ENCODE assay signal across 17 mouse cellular contexts in genomic region chr3:37804261-37804660, GRCm38 (mm10).
DNase-seq lines count a peak whose midpoint lies in the region; ATAC-seq lines count a peak whose summit lies in the region.
"Had no signal": no experiment of that assay in that cellular context is flagged by ENCODE, and none has a peak within 500 bp of the region (broad histone marks: within the 10 kb centered on the region; RNA-seq: fewer than 3 reads in every experiment).

No protein-coding gene starts in this region.

- no peak overlapping the region for H3K4me2 ChIP-seq in kidney, embryonic 15.5 days
- no peak overlapping the region for H3K4me2 ChIP-seq in embryonic facial prominence, embryonic 15.5 days (replicated peaks)
- H3K4me2 ChIP-seq in liver, embryonic 11.5 days: no peak overlapping the region
- H3K4me2 ChIP-seq: embryonic facial prominence, embryonic 12.5 days; stomach, embryonic 15.5 days had no signal

- H3K4me3 ChIP-seq in kidney, embryonic 15.5 days (replicated peaks): no peak overlapping the region
- no peak overlapping the region for H3K4me3 ChIP-seq in embryonic facial prominence, embryonic 15.5 days (replicated peaks)
- H3K4me3 ChIP-seq in liver, embryonic 11.5 days (ENCODE audit: low read depth, low read length): no peak overlapping the region
- H3K4me3 ChIP-seq: embryonic facial prominence, embryonic 12.5 days; stomach, embryonic 15.5 days had no signal

- no peaks in the 10 kb centered on the region; the same call in 1 of the 2 replicates for H3K9me3 ChIP-seq in kidney, embryonic 15.5 days (replicated peaks)
- no peaks in the 10 kb centered on the region for H3K9me3 ChIP-seq in embryonic facial prominence, embryonic 15.5 days (replicated peaks)
- H3K9me3 ChIP-seq in liver, embryonic 11.5 days (ENCODE audit: control insufficient read depth, low read length): peaks cover under 1% of the 10 kb centered on the region; the same call in 1 of the 2 replicates
- H3K9me3 ChIP-seq: embryonic facial prominence, embryonic 12.5 days; stomach, embryonic 15.5 days had no signal

- no peak overlapping the region for H3K9ac ChIP-seq in kidney, embryonic 15.5 days
- no peak overlapping the region for H3K9ac ChIP-seq in embryonic facial prominence, embryonic 15.5 days
- H3K9ac ChIP-seq in liver, embryonic 11.5 days (ENCODE audit: low read depth, low read length): no peak overlapping the region
- H3K9ac ChIP-seq: embryonic facial prominence, embryonic 12.5 days; stomach, embryonic 15.5 days had no signal

- no peaks in the 10 kb centered on the region for H3K27me3 ChIP-seq in kidney, embryonic 15.5 days
- no peaks in the 10 kb centered on the region for H3K27me3 ChIP-seq in embryonic facial prominence, embryonic 15.5 days
- no peaks in the 10 kb centered on the region for H3K27me3 ChIP-seq in liver, embryonic 11.5 days (replicated peaks; ENCODE audit: control insufficient read depth, insufficient read depth, low read length)
- H3K27me3 ChIP-seq: embryonic facial prominence, embryonic 12.5 days; stomach, embryonic 15.5 days had no signal

- DNase-seq in kidney, postnatal 14 days: peak; percentile 23
- DNase-seq in B cell, adult 2 months: peak; percentile 7 to 11
- peak; percentile 68 for DNase-seq in thymus, postnatal 0 days (ENCODE audit: low spot score)
- DNase-seq in liver, embryonic 11.5 days (ENCODE audit: low spot score): no peak
- no peak for DNase-seq in cerebellum, adult 11-12 months
- no peak for DNase-seq in cerebellum, postnatal 36 days
- DNase-seq: adrenal gland, adult 2 months; cerebellum, postnatal 14 days; heart, postnatal 14 days; left cerebral cortex, postnatal 4 days; lung, adult 2 months had no signal

- H3K27ac ChIP-seq in kidney, embryonic 15.5 days: no peak overlapping the region
- 0 out of 2 replicates have a peak overlapping the region, but pooled peaks have one; percentile 2 for H3K27ac ChIP-seq in embryonic facial prominence, embryonic 15.5 days (replicated peaks)
- no peak overlapping the region for H3K27ac ChIP-seq in liver, embryonic 11.5 days (ENCODE audit: low read depth, low read length)
- H3K27ac ChIP-seq: embryonic facial prominence, embryonic 12.5 days; hindbrain, postnatal 0 days; kidney, postnatal 0 days; stomach, embryonic 15.5 days had no signal

- 39% methylated on average over 5 of the region's 5 CpGs for WGBS in kidney, embryonic 15.5 days
- WGBS in embryonic facial prominence, embryonic 15.5 days: 37% methylated on average over 5 of the region's 5 CpGs
- 61% methylated on average over 5 of the region's 5 CpGs for WGBS in liver, embryonic 11.5 days

- no peak for ATAC-seq in kidney, embryonic 15.5 days (replicated peaks; ENCODE audit: low FRiP score)
- ATAC-seq in embryonic facial prominence, embryonic 15.5 days (ENCODE audit: insufficient number of reproducible peaks, low FRiP score, low TSS enrichment, low read depth): no peak
- ATAC-seq in liver, embryonic 11.5 days (replicated peaks; ENCODE audit: low FRiP score): no peak
- ATAC-seq: hindbrain, postnatal 0 days had no signal

- peaks cover 16% of the 10 kb centered on the region for H3K4me1 ChIP-seq in kidney, embryonic 15.5 days
- peaks cover 26% of the 10 kb centered on the region for H3K4me1 ChIP-seq in embryonic facial prominence, embryonic 15.5 days
- H3K4me1 ChIP-seq in liver, embryonic 11.5 days (replicated peaks; ENCODE audit: control insufficient read depth, insufficient read depth, low read length): no peaks in the 10 kb centered on the region
- H3K4me1 ChIP-seq: stomach, embryonic 15.5 days had no signal

- H3K36me3 ChIP-seq in kidney, embryonic 15.5 days: no peaks in the 10 kb centered on the region
- no peaks in the 10 kb centered on the region for H3K36me3 ChIP-seq in embryonic facial prominence, embryonic 15.5 days
- H3K36me3 ChIP-seq in liver, embryonic 11.5 days (ENCODE audit: control insufficient read depth, insufficient read depth, low read length): no peaks in the 10 kb centered on the region
- H3K36me3 ChIP-seq: embryonic facial prominence, embryonic 12.5 days; stomach, embryonic 15.5 days had no signal

Comparison
In these comparisons a context has a peak if more than half of its experiments do, and no peak if none do; other contexts are left out.
1. DNase-seq: peak in kidney, postnatal 14 days (single experiment), B cell, adult 2 months (2 of 2) and thymus, postnatal 0 days (single experiment); none in liver, embryonic 11.5 days (single experiment), cerebellum, adult 11-12 months (single experiment) and cerebellum, postnatal 36 days (0 of 2).